Mouse (Mus musculus) spleen, postnatal 4 days (tissue): ENCODE results near the gene Ccl6.
"Not testable (repeated sequence)": the region's sequence is repeated elsewhere in the genome, so short reads cannot be mapped to it uniquely, and the experiment has no call there.

Experiments
- DNase-seq, 2 experiments: peaks; one replicate each; pipeline ENCODE4 v3.0.0; 2022; ENCODE audit warnings: low spot score in 2 of 2

The Ccl6 gene

DNA sequence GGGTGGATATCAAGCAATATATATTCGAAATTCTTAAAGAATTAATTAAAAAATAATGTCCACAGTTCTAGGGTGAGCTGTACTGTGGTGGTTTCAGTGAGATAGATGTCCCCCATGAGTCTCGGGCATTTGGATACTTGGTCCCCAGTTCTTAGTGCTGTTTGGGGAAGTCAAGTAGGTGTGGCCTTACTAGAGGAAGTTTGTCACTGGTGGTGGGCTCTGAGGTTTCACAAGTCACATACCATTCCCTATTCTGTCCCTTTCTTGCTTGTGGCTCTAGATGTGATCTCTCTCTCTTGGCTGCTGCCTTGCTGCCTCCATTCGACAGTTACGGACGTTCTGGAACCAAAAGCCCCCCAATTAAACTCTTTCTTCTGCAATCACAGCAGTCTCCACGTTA is 32.5 kb downstream of the Ccl6 start:
- no peak for DNase-seq

DNA sequence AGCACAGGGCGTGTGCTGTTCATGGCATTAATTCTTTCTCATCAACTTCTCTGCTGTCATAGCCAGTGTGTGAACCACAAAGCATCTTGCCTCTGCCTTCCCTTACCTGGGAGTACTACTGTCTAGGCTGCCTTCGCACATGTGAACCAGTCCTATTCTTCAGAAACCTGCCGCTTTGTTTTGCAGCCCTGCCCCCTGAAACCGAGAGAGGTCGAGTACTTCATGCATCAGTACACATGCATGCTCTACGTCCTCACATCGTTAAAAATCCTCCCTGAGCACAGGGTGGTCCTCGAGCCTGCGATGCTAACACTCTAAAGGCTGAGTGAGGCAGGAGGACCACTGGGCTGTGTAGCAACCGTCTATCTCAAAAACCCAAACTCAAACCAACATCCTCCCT is 35.8 kb downstream of the Ccl6 start:
- DNase-seq: no peak

DNA sequence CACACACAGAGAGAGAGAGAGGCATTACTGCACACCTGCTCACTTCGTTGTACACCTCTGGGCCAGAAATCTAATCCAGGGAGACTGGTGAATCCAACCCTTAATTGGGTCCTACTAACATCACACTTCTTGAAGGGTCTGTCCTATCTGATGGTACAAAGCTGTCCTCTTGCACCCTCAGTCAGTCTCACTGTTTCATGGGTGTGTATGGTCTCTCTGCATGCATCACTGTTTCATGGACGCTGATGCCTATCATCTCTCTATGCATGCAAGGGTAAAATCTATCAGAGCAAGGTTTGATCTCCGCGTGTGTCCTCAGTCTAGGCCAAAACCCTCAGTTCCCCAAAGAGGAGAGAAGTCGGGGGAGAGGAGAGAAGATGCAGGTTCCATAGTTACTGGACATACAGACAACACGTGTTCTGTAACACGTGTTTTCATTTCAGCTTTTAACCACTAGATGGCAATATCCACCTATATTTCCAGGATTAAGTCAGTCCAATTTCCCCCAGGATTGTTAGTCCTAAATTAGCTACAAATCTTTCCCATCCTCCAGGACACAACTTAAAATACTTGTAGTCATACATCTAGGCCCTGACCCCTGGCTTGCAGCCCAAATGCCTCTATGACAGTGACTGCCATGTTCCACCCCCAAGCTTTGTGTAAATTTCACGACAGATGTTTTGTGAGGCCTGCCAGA is 36.7 kb downstream of the Ccl6 start:
- DNase-seq: no peak

DNA sequence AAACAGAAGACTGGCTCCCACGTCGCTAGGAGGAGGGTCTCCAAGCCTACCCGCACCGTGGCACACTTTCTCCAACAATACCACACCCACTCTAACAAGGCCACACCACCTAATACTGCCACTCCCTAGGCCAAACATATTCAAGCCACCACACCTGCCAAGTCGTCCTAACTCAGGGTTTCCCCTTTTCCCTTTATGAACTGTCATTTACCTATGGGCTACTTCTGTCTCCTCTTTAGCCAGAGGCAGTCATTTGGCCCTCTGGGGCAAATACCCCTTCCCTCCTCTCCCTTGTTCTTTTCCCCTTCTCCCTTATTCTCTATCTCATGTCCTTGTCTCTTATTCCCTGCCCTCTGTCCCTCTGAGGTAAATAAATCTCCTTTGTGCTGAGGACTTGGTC is 41.2 kb downstream of the Ccl6 start:
- no peak for DNase-seq

DNA sequence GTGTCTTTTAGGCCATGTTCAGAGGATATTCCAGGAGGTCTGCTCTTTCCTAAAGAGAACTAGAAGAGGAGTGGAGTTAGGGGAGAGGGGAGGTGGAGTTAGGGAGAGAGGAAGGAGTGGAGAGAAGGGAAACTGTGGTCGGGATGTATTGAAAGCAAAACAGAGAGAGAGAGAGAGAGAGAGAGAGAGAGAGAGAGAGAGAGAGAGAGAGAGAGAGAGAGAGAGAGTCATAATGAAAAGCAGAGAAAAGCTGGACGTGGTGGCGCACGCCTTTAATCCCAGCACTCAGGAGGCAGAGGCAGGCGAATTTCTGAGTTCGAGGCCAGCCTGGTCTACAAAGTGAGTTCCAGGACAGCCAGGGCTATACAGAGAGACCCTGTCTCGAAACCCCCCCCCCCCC is 41.9 kb downstream of the Ccl6 start:
- DNase-seq: not testable (repeated sequence)

DNA sequence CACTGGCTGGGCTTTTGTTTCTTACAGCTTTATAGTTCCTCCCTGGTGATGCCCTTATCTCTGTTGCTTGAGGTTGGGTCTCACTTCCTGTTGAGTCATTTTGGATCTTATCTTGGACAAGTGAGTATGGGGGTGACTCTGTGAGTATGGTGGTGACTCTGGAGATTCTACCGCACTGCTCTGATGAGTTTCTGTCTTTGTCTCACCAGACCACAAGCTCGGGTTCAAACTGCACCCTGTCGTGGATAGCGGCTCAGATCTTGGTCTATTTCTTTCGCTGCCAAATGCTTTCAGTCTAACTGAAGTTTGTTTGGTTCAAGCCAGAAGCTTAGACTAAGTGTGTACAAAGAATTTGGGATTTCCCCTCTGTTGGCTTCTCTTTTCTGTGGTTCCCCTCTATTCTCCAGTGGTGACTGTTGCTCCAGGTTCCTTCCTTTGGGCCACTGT is 42.7 kb downstream of the Ccl6 start:
- no peak for DNase-seq

DNA sequence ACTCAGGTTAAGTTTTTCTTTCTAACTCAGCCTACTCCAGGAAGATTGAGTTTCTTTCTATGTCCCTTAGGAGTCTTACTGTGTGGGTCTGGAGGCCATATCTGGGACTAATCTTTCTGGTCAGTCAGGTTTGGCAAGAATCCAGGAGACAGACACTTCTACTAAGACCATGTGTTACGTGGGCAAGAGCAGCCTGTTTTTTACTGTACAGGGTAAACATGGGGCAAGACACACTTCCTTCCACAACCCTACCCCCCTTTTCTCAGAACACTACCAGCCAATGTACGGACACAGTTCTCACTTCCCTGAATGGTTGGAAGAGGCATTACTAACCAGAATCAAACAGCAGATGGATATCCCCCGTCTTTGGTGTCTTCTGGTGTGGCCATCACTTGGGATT is 48.7 kb downstream of the Ccl6 start:
- DNase-seq: no peak

DNA sequence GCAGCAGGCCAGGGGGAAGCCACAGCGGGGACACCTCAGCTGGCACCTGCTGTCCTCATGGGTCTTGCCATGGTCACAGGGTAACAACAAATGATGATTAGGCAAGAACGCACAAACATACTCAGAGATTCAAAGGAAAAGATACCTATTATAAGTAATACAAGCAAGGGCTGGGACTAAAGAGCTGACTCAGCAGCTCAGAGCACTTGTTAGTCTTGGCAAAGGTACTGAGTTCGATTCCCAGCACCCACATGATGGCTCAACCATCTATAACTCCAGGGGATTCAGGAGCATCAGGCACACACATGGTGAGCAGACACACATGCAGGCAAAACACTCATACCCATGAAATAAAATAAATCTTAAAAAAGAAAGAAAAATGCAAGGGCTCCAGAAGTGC is 51.5 kb downstream of the Ccl6 start:
- no peak for DNase-seq

DNA sequence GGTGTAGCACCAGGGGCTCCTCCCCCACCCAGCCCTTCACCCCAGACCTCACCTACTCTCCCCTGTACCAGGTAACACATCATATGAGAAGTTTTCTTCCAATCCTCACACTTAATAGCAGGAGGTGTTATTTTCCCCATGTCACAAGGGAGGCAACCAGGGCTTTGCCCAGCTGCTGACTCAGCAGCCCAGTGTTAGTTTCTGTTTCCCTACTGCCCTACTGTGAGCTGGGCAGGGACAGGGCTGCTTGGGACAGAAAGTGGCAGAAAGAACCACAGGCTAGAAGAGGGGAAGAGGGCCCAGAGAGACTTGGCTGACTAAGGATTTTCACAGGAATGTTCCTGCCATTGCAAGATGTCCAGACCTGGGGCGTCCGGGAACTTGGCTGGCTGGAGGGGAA is 52.0 kb downstream of the Ccl6 start:
- no peak for DNase-seq

DNA sequence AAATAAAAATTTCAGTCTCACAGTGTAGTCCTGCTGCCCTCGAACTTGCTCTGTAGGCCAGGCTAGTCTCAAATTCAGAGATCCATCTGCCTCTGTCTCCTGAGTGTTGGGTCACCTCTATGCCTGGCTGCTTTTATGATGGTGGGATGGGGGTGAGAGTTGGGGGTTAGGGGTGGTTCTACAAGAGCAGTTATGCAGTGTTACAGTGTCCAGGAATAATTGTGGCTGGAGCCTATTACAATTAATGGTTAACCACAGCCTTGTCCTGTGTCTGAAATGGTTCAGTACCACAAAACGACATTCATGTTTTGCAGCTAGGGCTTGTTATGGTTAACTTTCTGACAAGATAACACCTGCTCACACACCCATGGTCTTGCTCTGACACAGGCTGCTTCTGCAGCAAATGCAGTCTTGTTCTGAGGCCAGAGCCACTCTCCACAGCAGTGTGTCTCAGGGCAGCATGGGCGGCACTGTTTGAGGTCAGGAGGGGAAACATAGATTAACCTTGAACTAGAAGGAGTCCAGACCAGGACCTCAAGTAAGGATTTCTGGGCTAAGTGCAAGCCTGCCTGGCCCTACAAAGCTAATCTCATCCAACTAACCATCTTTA is 54.1 kb downstream of the Ccl6 start:
- DNase-seq: no peak
